Mouse (Mus musculus) brain, embryonic 14.5 days (tissue): ENCODE data around the gene Pigp.

Experiments
- CTCF ChIP-seq: fragments of 200-500 bp; IDR thresholded peaks from 2 replicates; pipeline ENCODE4 v1.5.1; 2012; ENCODE audit warnings: inconsistent platforms, mild to moderate bottlenecking, moderate library complexity, borderline replicate concordance; ENCODE audit not compliant: insufficient read depth, insufficient read length; ENCODE audit errors: extremely low read depth
- POLR2A ChIP-seq: fragments of 200-500 bp; IDR thresholded peaks from 2 replicates; pipeline ENCODE4 v1.6.1; 2012; ENCODE audit warnings: mild to moderate bottlenecking, inconsistent platforms, borderline replicate concordance; ENCODE audit not compliant: poor library complexity, insufficient read depth, insufficient read length, severe bottlenecking; ENCODE audit errors: extremely low read depth

DNA sequence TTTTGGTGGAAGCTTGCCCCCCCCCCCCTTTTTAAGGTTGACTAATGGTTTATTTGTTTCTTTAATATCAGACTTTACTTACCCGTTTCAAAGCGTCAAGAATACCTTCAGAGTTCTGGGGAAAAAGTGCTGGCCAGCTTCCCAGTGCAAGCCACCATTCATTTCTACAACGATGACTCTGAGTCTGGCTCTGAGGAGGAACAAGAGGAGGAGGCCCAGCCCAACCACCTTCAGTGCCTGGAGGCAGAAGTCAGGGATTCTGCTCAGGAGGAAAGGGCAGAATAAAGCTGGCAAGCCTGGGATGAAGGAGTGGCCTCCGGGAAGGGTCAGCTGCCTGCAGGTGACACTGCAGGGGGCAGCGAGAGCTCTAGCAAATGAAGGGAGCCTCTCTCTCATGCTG, 36.0 kb downstream of the Pigp start:
- TF ChIP-seq CTCF (no peak), POLR2A (no peak)
